Mouse (Mus musculus): ENCODE results near the gene Ier2.

The Ier2 gene

GRCm38 (mm10) chr8:84662581-84663065, at the start of gene Ier2:
TSS of gene Ier2 (minus strand) at chr8:84662852.
- DNase-seq, result peak; percentile 95 to 96

GRCm38 (mm10) chr8:84711933-84712758, 49.5 kb upstream of the Ier2 start:
- DNase-seq, result no peak

DNA sequence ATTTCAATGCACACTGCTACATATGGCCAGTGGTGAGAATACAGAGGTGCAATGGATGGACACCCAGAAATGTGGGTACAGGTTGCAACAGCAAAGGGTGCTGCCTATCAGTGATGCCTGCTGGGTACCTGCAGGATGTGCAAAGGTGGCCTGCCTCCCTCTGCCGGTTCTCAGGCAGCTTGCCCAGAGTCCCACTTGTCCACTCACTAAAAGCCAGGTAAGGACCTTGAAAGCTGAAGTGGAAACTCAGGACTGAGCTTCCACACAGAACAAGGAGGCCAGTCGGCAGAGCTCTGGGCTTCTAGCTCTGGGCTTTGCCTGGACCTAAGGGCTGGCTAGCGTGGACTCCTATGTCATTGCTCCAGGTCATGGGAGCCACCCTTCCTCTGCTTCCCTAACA, 48.7 kb upstream of the Ier2 start:
- no peak for DNase-seq

- DNase-seq, result no peak
Measured at GRCm38 (mm10) chr8:84709931-84710330, 47.3 kb upstream of the Ier2 start.

DNA sequence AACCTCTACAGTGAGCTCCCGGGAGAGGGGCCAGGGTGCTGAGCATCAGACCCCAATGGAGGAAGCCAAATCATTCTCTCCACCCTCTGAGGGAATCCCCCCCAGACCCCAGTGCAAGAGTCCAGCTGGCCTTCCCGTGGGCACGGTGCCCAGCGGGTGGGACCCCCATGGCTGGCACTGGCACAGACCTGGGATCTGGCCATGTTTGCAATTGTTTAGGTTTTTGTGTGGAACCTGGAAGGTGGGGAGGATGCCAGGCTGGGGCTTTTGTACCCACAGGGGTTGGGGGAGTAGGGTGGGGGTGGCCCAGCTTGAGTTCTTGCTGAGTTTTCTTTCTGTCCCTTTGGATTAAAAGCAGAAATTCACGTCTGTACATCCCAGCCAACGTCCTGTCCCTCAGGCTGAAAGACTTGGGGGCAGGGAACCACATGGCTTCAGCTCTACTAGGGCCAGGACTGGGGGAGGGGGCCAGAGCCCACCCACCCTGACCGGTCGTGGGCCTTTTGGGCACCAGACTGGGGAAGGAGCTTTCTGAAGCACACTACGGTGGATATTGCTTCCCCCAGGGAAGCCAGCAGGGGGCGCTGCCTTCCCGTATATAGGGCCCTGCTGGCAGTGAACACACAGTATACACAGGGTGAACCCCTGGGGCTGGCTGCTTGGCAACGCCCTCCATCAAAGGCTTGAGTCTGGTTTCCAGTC, 46.3 kb upstream of the Ier2 start:
- peak; percentile 91 to 94 for DNase-seq

DNA sequence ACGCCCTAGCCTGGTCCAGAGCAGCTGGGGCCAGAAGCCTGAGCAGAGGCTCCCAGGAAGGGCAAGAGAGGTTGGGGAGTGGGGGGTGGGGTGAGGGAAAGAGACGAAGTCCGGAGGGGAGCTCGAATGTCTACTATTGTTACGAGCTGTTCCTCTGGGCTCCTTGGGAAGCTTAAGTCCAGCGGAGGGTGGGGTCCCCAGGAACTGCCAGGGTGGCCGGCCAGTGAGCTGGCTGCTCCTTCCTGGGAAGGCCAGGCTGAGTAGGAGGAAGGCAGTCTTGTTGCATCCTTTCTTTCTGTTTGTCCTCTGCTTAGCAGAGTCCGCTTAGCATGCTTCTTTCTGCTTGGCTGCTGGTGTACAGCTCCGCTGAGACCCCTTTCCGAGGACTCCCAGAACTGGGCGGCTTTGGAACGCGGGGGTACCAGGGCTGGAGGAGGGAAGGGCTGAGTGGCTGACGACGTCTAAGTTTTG, 45.5 kb upstream of the Ier2 start:
- DNase-seq, result peak; percentile 16 to 23

DNA sequence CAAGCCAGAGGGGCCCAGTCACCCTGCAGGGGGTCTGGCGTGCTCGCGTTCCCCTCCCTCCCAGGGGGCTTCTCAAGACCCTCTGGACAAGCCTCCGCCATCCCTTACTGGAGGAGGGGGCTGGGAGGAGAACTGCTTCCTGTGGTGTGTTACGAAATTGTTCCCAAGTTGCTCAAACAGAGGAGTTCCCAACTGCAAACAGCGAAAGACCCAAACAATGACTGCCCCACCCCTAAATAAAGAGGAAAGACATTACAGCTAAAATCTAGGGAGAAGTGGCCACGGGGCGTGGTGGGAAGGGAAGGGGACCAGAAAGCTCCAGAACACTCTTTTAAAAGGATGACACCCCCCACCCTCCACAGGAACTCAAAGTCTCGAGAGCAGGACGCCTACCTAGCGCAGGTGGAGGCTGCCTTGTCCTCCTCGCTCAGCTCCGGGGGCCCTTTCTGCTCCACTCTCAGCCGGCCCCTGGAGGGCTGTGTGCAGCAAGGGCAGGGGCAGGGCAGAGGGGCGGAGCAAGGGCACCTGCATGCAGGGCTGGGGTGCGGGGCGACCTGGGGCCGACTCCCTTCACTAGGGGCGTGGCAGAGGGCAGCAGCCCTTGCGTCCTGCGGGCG, 44.7 kb upstream of the Ier2 start:
- peak; percentile 33 to 47 for DNase-seq

DNA sequence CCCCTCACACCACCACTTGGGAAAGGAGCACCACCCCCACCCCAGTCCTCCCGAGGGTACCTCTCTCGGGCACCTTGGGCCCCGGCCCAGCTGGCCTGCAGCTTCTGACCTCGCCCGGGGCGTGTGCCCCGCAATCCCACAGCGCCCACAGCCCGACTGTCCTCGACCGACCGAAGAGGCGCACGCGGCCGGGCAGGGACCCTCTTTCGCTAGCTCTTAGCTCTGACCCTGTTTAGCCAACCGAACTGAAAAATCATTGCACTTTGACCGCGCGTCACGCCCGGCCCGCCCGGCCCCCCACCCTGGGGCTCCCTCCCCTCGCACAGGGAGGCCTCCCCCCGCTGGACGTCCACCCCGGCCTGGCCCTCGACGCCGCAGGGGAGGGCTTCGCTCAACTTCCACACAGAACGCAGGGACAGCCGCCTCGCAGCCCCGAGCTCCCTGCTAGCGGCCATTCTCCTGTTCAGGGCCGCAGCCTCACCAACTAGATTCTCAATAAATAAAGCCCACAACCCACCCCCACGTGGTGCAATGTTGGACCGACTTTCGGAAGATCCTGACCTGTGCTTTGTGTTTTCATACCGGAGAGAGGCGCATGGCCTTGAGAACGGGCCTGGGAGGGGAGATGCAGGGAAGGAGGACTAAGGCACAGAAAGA, 44.1 kb upstream of the Ier2 start:
- DNase-seq, result peak in 1 of 2 experiments; percentile 45

DNA sequence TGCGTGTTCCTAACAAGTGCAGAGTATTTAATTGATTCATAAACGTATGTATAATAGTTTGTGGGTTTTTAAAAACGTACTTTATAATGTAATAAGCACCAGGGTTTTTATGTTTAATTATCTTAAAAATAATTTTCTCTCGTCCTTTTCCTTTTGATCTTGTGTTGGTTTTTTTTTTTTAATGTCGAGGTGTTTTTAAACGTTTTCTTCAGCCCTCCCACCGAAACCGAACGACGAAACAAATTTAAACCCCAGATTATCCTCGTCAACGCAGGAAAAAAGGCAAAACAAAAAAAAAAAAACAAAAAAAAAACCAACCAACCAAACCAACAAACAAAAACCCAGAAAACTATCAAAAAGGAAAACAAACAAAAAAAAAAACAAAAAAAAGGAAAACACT, 43.3 kb upstream of the Ier2 start:
- no peak for DNase-seq

GRCm38 (mm10) chr8:84704867-84705831, 42.5 kb upstream of the Ier2 start:
- peak; percentile 55 to 62 for DNase-seq

GRCm38 (mm10) chr8:84704356-84704755, 41.7 kb upstream of the Ier2 start:
- peak; percentile 63 to 81 for DNase-seq

- DNase-seq, result peak; percentile 23 to 39
Measured at GRCm38 (mm10) chr8:84703466-84704249, 41.0 kb upstream of the Ier2 start.

DNA sequence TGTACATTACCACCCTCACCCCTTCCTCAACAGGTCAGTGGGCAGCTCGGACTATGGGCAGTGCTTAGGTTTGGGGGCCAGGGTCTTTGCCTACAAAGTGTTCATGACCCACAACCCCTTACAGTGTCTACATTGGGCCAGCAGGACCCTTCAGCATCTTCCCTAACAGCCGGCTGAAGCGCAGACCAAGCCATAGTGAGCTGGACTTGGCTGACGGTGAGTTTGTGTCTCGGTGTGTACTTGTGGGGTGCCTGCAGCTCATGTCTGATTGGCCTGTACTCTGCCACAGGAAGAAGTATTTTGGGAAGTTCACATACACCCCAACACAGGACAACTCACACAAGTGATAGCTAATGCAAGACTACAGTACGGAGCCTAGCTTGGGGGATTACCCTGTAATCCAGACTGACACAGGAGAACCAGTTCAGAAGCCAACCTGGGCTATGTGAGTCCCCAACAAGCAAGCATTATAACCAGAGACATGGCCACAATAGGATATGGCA, 40.4 kb upstream of the Ier2 start:
- DNase-seq, result peak; percentile 11 to 17

DNA sequence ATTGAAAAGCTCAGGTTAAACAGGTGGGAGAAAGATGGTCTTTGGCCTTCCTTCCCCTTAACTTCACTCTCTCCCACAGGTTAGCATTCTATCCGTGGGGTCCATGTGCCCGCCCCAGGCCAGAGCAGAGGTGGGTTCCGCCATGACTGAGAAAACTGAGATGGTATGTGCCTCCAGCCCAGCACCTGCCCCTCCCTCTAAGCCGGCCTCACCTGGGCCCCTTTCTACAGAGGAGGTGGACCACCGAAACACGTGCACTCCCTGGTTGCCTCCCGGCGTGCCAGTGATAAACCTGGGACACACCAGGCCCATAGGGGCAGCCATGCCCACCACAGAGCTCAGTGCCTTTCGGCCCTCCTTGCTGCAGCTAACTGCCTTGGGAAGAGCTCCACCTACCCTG, 39.9 kb upstream of the Ier2 start:
- DNase-seq, result peak in 1 of 2 experiments; percentile 15

DNA sequence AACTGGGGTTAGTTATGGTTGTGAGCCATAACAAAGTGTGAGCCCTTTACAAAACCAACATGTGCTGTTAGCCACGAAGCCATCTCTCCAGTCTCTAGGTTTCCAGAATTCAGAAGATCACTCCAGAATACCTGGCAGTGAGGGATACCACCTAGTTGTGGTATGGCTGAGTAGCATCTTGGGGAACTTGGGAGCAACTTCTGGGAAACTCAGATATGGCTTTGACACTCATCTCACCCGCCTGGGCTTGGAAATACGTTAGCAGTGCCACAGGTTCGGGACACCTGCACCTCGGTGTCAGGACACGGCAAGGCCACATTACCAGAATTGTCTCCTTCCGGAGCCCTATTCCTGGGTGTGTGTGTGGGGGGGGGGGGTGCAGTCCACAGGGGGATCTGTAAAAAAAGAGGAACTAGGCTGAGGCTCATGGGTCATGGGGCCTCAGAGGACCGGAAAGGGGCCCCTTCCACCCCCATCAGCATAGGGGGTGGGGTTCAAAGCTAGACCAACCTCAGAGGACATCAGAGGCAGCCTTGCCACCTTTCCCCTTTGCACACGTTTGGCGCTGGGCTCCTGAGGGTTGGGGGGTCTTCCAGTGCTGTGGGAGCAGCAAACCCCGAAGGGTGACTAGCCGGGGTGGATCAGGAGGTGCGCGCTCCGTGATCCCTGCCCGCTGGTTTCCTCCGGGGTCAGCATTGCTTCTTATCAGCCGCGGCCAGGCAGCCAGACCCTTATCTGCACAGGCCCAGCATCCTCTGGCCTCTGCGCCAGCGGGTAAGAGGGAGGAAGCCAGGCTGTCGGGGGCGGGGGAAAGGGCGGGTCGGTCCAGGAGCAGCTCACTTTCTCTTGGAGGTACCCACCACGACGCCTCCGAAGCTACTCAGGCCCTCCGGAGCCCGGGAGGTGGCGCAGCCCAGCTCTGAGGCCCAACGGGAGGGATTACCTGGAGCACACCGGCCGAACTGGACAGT, 38.6 kb upstream of the Ier2 start, which contains the start of gene Lyl1:
Gene Lyl1, plus strand, starts transcription at position 517 of the 971 bp plus-strand sequence.
- peak; percentile 29 to 40 for DNase-seq

- peak in 1 of 2 experiments; percentile 15 for DNase-seq
Measured at GRCm38 (mm10) chr8:84700526-84700925, 37.9 kb upstream of the Ier2 start.

DNA sequence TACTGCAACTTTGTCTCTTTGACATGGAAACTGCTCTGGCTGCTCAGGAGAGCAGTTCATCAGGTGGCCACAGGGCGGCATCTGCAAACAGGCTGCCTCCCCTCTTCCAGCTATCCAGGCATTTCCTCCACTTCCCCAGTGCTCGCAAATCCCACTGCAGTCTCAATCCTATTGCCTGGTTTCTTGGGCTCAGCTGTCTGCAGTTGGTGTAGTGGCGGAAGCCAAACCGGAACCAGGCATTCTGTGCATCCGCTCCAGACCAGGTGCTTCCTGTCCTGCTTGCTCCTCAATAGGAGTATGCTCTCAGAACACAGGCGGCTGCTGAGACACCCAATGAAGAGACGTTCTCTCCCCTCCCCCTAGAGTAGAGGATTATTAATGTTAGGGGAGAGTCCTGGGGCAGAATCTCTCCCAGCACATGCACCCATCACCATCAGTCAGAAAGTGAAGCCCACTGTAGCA, 37.2 kb upstream of the Ier2 start:
- DNase-seq, result peak; percentile 76 to 81

- peak; percentile 56 to 57 for DNase-seq
Measured at GRCm38 (mm10) chr8:84698929-84699401, 36.3 kb upstream of the Ier2 start.

DNA sequence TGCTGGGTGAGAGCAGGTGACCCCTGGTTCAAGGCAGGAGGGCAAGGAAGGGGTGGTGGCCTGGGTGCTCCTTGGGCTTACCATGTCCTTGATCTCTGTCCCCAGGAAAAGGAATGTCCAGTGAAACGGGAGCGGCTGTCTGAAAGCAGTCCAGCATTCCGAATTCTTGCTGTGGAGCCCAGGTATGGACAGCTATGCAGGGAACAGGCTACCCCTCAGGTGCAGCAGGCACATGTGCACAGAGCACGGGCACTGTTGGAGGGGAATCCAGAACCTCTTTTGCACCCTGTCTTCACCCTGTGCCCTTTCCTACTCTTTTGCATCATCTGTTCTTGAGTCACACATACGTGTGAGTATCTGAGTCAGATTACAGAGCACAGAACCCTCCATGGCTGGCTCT, 35.6 kb upstream of the Ier2 start:
- DNase-seq, result peak in 1 of 2 experiments; percentile 11
